Mouse (Mus musculus): ENCODE results near the gene Spock1. TPM values are rescaled to one million over a fixed set of nuclear protein-coding genes. Genes with fewer than 3 reads are reported as not detected.
"Not testable (repeated sequence)": the region's sequence is repeated elsewhere in the genome, so short reads cannot be mapped to it uniquely, and the experiment has no call there.

Gene Spock1
- polyA plus RNA-seq, 1 experiment from 2014 or later = 1.2 TPM

GRCm38 (mm10) chr13:57474068-57474467, 434.1 kb downstream of the Spock1 start:
- WGBS = 53% methylated on average over 2 of the region's 2 CpGs
- H3K27ac ChIP-seq = 0 out of 2 replicates have a peak overlapping the region, but pooled peaks have one; percentile 20
- peaks cover 4% of the 10 kb centered on the region; the same call in 1 of the 2 replicates for H3K27me3 ChIP-seq (ENCODE audit: poor library complexity, severe bottlenecking)
- H3K4me3 ChIP-seq = no peak overlapping the region
- no peak for DNase-seq (ENCODE audit: extremely low spot score, low spot score)
- H3K9me3 ChIP-seq = no peaks in the 10 kb centered on the region
- H3K36me3 ChIP-seq (replicated peaks) = no peaks in the 10 kb centered on the region
- H3K4me1 ChIP-seq = peaks cover 8% of the 10 kb centered on the region

GRCm38 (mm10) chr13:57470922-57471321, 437.2 kb downstream of the Spock1 start:
- DNase-seq (ENCODE audit: extremely low spot score, low spot score); H3K9me3 ChIP-seq; H3K27me3 ChIP-seq (ENCODE audit: poor library complexity, severe bottlenecking); H3K4me1 ChIP-seq; H3K36me3 ChIP-seq (replicated peaks); H3K27ac ChIP-seq; H3K4me3 ChIP-seq: not testable (repeated sequence)
- 85% methylated on average over 4 of the region's 4 CpGs for WGBS

GRCm38 (mm10) chr13:57459978-57460377, 448.2 kb downstream of the Spock1 start:
- H3K27ac ChIP-seq = no peak overlapping the region
- H3K4me1 ChIP-seq = no peaks in the 10 kb centered on the region
- 90% methylated on average over 8 of the region's 8 CpGs for WGBS
- no peaks in the 10 kb centered on the region for H3K27me3 ChIP-seq (ENCODE audit: poor library complexity, severe bottlenecking)
- H3K9me3 ChIP-seq = peaks cover 3% of the 10 kb centered on the region; the same call in 1 of the 2 replicates
- no peaks in the 10 kb centered on the region for H3K36me3 ChIP-seq (replicated peaks)
- DNase-seq (ENCODE audit: extremely low spot score, low spot score) = no peak
- no peak overlapping the region for H3K4me3 ChIP-seq

- 7% methylated on average over 11 of the region's 11 CpGs for WGBS
- peak overlapping the region; percentile 66; the same call in 1 of the 2 replicates for H3K27ac ChIP-seq
- DNase-seq (ENCODE audit: extremely low spot score, low spot score) = peak; percentile 50
Observed at GRCm38 (mm10) chr13:57450189-57450821, 457.8 kb downstream of the Spock1 start.

GRCm38 (mm10) chr13:57448906-57449305, 459.2 kb downstream of the Spock1 start:
- no peaks in the 10 kb centered on the region for H3K9me3 ChIP-seq
- H3K4me3 ChIP-seq = no peak overlapping the region
- no peaks in the 10 kb centered on the region for H3K36me3 ChIP-seq (replicated peaks)
- H3K27ac ChIP-seq = peak overlapping the region; percentile 66; the same call in 1 of the 2 replicates
- peaks cover 25% of the 10 kb centered on the region for H3K27me3 ChIP-seq (ENCODE audit: poor library complexity, severe bottlenecking)
- 81% methylated on average over 7 of the region's 7 CpGs for WGBS
- H3K4me1 ChIP-seq = peaks cover 38% of the 10 kb centered on the region
- DNase-seq (ENCODE audit: extremely low spot score, low spot score) = no peak

More at GRCm38 (mm10) chr13:57450189-57450821, 457.8 kb downstream of the Spock1 start:
- no peak overlapping the region for H3K4me3 ChIP-seq
- peaks cover 25% of the 10 kb centered on the region for H3K27me3 ChIP-seq (ENCODE audit: poor library complexity, severe bottlenecking)
- H3K9me3 ChIP-seq = no peaks in the 10 kb centered on the region
- no peaks in the 10 kb centered on the region for H3K36me3 ChIP-seq (replicated peaks)
- H3K4me1 ChIP-seq = peaks cover 38% of the 10 kb centered on the region

GRCm38 (mm10) chr13:57444977-57445376, 463.2 kb downstream of the Spock1 start:
- Histone ChIP-seq H3K27ac (no peak overlapping the region), H3K36me3 (replicated peaks) (no peaks in the 10 kb centered on the region), H3K9me3 (no peaks in the 10 kb centered on the region), H3K4me3 (no peak overlapping the region), H3K4me1 (peaks cover 19% of the 10 kb centered on the region), H3K27me3 (ENCODE audit: poor library complexity, severe bottlenecking) (peaks cover 25% of the 10 kb centered on the region)
- WGBS = 83% methylated on average over 3 of the region's 3 CpGs
- no peak for DNase-seq (ENCODE audit: extremely low spot score, low spot score)

GRCm38 (mm10) chr13:57440111-57440510, 468.0 kb downstream of the Spock1 start:
- Histone ChIP-seq H3K36me3 (replicated peaks) (no peaks in the 10 kb centered on the region), H3K27me3 (ENCODE audit: poor library complexity, severe bottlenecking) (no peaks in the 10 kb centered on the region), H3K4me1 (peaks cover 7% of the 10 kb centered on the region), H3K4me3 (no peak overlapping the region), H3K27ac (no peak overlapping the region), H3K9me3 (no peaks in the 10 kb centered on the region)
- WGBS = 89% methylated on average over 7 of the region's 7 CpGs
- no peak for DNase-seq (ENCODE audit: extremely low spot score, low spot score)

- no peaks in the 10 kb centered on the region for H3K27me3 ChIP-seq (ENCODE audit: poor library complexity, severe bottlenecking)
- 77% methylated on average over 10 of the region's 10 CpGs for WGBS
- H3K9me3 ChIP-seq = peaks cover 4% of the 10 kb centered on the region; the same call in 1 of the 2 replicates
- peaks cover 8% of the 10 kb centered on the region for H3K4me1 ChIP-seq
- no peak overlapping the region for H3K4me3 ChIP-seq
- DNase-seq (ENCODE audit: extremely low spot score, low spot score) = no peak
- H3K27ac ChIP-seq = no peak overlapping the region
- H3K36me3 ChIP-seq (replicated peaks) = no peaks in the 10 kb centered on the region
Observed at GRCm38 (mm10) chr13:57435726-57436220, 472.4 kb downstream of the Spock1 start.

GRCm38 (mm10) chr13:57433848-57434247, 474.3 kb downstream of the Spock1 start:
- 94% methylated on average over 4 of the region's 4 CpGs for WGBS
- DNase-seq (ENCODE audit: extremely low spot score, low spot score) = no peak
- H3K9me3 ChIP-seq = peaks cover 4% of the 10 kb centered on the region; the same call in 1 of the 2 replicates
- no peaks in the 10 kb centered on the region for H3K36me3 ChIP-seq (replicated peaks)
- no peak overlapping the region for H3K4me3 ChIP-seq
- H3K27ac ChIP-seq = no peak overlapping the region
- H3K27me3 ChIP-seq (ENCODE audit: poor library complexity, severe bottlenecking) = no peaks in the 10 kb centered on the region
- H3K4me1 ChIP-seq = peaks cover 24% of the 10 kb centered on the region

GRCm38 (mm10) chr13:57431815-57432214, 476.3 kb downstream of the Spock1 start:
- peaks cover 30% of the 10 kb centered on the region for H3K4me1 ChIP-seq
- no peaks in the 10 kb centered on the region for H3K36me3 ChIP-seq (replicated peaks)
- no peak overlapping the region for H3K4me3 ChIP-seq
- 92% methylated on average over 4 of the region's 4 CpGs for WGBS
- no peak for DNase-seq (ENCODE audit: extremely low spot score, low spot score)
- peaks cover 4% of the 10 kb centered on the region; the same call in 1 of the 2 replicates for H3K9me3 ChIP-seq
- H3K27ac ChIP-seq = no peak overlapping the region
- no peaks in the 10 kb centered on the region for H3K27me3 ChIP-seq (ENCODE audit: poor library complexity, severe bottlenecking)

- 80% methylated on average over 14 of the region's 14 CpGs for WGBS
Observed at GRCm38 (mm10) chr13:57428840-57429239, 479.3 kb downstream of the Spock1 start.

GRCm38 (mm10) chr13:57418781-57419180, 489.4 kb downstream of the Spock1 start:
- H3K4me1 ChIP-seq = no peaks in the 10 kb centered on the region
- H3K9me3 ChIP-seq = no peaks in the 10 kb centered on the region
- no peak for DNase-seq (ENCODE audit: extremely low spot score, low spot score)
- H3K27me3 ChIP-seq (ENCODE audit: poor library complexity, severe bottlenecking) = no peaks in the 10 kb centered on the region
- H3K36me3 ChIP-seq (replicated peaks) = no peaks in the 10 kb centered on the region
- no peak overlapping the region for H3K27ac ChIP-seq
- H3K4me3 ChIP-seq = no peak overlapping the region
- WGBS = 90% methylated on average over 5 of the region's 5 CpGs

More at GRCm38 (mm10) chr13:57428840-57429239, 479.3 kb downstream of the Spock1 start:
- Histone ChIP-seq H3K27ac (no peak overlapping the region), H3K27me3 (ENCODE audit: poor library complexity, severe bottlenecking) (no peaks in the 10 kb centered on the region), H3K4me1 (peaks cover 23% of the 10 kb centered on the region), H3K36me3 (replicated peaks) (no peaks in the 10 kb centered on the region), H3K4me3 (no peak overlapping the region), H3K9me3 (peaks cover 4% of the 10 kb centered on the region; the same call in 1 of the 2 replicates)
- no peak for DNase-seq (ENCODE audit: extremely low spot score, low spot score)

GRCm38 (mm10) chr13:57414716-57415115, 493.4 kb downstream of the Spock1 start:
- H3K9me3 ChIP-seq = no peaks in the 10 kb centered on the region
- WGBS = 94% methylated on average over 1 of the region's 1 CpGs
- no peaks in the 10 kb centered on the region for H3K27me3 ChIP-seq (ENCODE audit: poor library complexity, severe bottlenecking)
- peaks cover 4% of the 10 kb centered on the region; the same call in 1 of the 2 replicates for H3K4me1 ChIP-seq
- H3K27ac ChIP-seq = no peak overlapping the region
- no peak for DNase-seq (ENCODE audit: extremely low spot score, low spot score)
- H3K4me3 ChIP-seq = no peak overlapping the region
- H3K36me3 ChIP-seq (replicated peaks) = no peaks in the 10 kb centered on the region

Measured in forebrain, embryonic 10.5 days (tissue).